Mouse (Mus musculus) brown adipose tissue, adult 24 weeks (tissue): ENCODE results near the gene Lrrc36. TPM values are rescaled to one million over a fixed set of nuclear protein-coding genes. Genes with fewer than 3 reads are reported as not detected.

Source experiments
- H3K27ac ChIP-seq: fragments of 200-500 bp; replicated peaks from 2 replicates; pipeline ENCODE4 v1.5.1; 2012; ENCODE audit warnings: low read depth, mild to moderate bottlenecking, low read length
- H3K4me1 ChIP-seq: fragments of 200-500 bp; 2 replicates; pipeline ENCODE4 v1.6.1; 2012; ENCODE audit warnings: low read length, mixed read lengths; ENCODE audit not compliant: control insufficient read depth, insufficient read depth, insufficient read length
- H3K4me3 ChIP-seq: fragments of 200-500 bp; 2 replicates; pipeline ENCODE4 v1.5.1; 2012; ENCODE audit warnings: low read depth, mild to moderate bottlenecking, low read length, moderate library complexity; ENCODE audit not compliant: insufficient read depth
- polyA plus RNA-seq: library from polyadenylated mRNA; stranded (reverse); fragments of >200 nt; gene quantifications from 2 replicates; pipeline ENCODE4 v1.2.4, GENCODE M21; 2012; ENCODE audit not compliant: missing spikeins, insufficient read depth, insufficient read length

Gene Lrrc36
- polyA plus RNA-seq, 1 experiment = 1.0 TPM

DNA sequence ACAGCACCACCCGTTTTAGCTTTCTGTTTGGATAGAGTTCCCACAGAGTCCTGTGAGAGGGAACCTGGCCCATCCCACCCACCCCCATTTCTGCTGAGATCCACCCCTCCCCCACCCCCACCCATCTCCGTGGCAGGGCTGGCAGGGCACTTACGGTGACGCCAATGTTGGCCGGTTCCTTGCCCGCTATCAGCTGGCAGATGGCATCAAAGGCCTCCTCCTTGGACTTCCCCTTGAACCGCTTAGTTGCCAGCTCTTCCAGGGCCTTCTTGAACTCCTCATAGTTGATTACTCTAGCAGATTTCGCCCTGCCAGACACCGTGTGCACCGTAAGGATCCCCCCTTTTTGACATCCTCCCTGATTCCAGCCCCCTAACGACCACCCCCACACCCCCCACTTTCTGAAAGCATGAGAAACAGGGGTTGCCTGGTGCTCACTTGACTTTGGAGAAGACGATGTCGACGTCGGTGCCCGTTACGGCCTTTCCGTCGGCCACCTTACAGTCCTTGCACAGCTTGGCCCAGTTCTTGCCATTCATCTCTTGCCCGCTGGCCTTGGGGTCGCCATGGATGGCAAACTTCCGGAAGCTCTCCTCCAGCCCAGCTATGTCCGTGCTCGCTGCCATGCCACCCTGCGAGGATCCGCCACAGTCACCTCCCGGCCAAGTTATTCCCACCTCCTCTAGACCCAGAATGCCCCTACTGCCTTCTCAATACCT, 54.8 kb downstream of the Lrrc36 start:
- H3K27ac ChIP-seq = no peak overlapping the region

DNA sequence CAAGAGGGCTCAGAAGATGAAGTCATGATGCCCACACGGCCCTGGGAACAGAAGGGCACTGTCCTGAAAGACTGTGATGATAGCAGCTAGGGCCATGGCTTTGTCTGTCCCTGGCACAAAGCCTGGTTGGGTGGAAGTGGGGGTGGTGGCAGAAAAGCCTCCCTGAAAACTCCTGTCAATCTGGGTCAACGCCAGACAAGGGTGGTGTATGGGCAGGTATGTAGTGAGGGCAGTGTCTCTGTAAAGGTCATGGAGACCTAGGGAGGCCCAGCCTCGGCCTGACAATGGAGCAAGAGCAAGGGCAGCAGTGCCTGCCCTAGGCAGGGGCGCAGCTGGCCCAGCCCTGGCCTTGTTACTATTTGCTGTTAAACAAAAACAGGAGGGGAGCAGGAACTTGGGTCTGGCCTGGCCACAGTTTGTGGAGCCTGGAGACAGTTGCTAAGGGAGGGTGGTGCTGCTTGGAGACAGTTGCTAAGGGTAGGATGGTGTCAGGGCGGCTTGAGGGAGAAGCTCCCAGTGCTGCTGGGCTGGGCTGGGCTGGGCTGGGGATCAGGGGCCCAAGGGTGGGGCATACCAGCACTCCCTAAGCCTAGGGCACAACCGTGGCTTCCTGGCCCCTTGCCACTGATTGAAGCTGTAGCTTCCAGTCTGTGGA, 55.8 kb downstream of the Lrrc36 start:
- Histone ChIP-seq H3K4me3 (peak overlapping the region; percentile 59), H3K4me1 (peaks cover 19% of the 10 kb centered on the region), H3K27ac (no peak overlapping the region)

More for the DNA sequence above, 54.8 kb downstream of the Lrrc36 start:
- H3K4me1 ChIP-seq = peaks cover 11% of the 10 kb centered on the region
- no peak overlapping the region for H3K4me3 ChIP-seq

DNA sequence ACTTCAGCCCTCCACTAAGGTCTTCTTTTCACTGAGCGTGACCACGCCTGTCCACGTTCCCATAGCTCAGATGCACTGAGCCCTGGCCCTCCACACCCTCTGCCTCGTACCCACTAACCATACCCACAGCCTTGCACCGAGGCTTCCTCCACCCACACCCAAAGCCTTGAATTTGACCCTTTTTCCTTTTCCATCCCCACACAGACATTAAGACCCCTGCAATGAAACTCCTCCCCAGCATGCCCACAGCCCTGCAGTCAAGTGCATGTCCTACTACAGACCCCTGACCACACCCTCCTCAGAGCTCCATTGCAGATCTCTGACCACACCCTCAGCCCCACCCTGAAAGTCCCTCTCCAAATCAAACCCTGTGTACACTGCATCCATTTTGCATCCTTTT, 56.4 kb downstream of the Lrrc36 start:
- Histone ChIP-seq H3K4me3 (peak overlapping the region; percentile 59), H3K27ac (no peak overlapping the region), H3K4me1 (peaks cover 22% of the 10 kb centered on the region)

DNA sequence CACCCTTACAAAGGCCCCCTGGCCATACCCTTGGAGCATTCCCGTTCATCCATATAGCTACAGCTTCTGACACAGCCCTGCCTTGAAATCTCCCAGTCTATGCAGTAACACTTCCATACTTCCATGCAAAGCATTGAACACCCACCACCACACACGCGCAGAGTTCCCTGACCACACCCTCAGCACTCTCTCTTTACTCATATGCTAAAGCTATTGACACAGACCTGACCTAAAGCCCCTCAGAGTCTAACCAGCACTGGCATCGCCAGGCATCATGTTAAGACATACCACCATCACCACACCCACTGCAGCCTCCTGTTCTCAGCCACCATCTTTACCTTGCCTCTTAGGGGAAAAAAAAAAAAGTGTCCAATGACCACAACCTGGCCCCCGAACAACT, 56.9 kb downstream of the Lrrc36 start:
- peaks cover 26% of the 10 kb centered on the region for H3K4me1 ChIP-seq
- H3K27ac ChIP-seq = no peak overlapping the region
- peak overlapping the region; percentile 59 for H3K4me3 ChIP-seq

DNA sequence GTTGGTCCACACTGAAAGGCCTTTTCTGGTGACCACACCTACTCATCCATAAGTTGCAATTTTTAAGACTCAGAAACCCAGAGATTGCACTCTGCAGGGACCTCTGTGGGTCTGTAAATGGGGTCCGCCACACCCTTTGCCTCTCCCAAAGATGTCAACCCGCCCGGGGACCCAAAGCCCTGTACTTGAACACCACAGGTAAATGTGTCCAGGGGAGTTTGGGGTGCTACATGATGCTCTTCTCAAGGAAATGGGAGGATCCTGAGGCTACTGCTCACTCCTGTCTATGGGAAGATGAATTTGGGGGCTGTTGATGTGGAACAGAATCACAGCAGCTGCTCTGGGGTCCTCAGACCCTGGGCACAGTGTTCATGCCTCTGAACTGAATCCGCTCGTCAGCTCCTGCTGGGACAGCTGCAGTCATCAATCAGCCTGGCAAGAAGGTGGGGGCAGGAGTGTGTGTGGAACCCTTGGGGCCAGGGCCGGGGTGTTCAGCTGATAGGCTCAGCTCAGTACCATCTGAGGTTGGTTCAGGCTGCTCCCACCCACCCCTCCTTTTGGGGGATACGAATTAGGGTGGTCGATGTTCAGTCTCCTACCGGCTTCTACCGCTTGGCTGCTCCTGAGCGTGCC, 57.4 kb downstream of the Lrrc36 start:
- H3K4me1 ChIP-seq = peaks cover 27% of the 10 kb centered on the region
- peak overlapping the region; percentile 27; the same call in 1 of the 2 replicates for H3K27ac ChIP-seq
- H3K4me3 ChIP-seq = peak overlapping the region; percentile 59

DNA sequence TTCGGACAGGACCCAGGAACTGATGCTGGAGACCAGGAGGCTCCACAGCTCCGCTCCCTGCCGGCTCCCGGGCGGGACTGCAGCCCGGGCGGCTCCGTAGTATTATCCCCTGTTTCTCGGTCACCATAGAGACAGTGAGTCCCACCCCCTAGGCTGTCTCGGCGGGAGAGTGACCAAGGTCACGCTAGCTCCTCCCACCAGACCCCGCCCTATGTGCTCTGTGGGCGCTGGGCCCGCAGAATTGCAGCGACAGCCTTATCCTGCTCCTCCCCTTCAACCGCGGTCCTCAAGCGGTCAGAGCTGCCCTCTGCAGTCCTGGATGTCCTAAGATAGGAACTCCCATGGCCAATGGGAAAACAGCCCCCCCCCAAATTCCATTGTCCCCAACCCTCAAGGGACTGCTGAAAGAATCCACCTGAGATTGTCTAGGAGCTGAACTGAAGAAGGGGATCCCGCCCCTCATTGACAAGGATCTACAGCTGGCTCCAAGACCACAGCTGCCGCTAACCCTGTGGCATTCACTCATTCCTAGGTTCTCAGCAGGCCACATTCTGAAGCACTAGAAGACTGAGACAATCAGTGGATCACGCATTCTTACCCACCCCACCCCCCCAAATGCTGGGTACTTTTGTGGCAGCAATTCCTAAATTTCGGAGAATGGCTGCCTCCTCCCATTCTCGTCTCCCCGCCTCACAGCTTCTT, 58.1 kb downstream of the Lrrc36 start, which contains the start of gene Tppp3:
Gene Tppp3 (minus strand): TSS at position 213 of the 702 bp plus-strand sequence.
- peaks cover 27% of the 10 kb centered on the region for H3K4me1 ChIP-seq
- H3K27ac ChIP-seq = peak within 1 kb of the TSS; percentile 27; the same call in 1 of the 2 replicates
- H3K4me3 ChIP-seq = peak within 1 kb of the TSS; percentile 59

DNA sequence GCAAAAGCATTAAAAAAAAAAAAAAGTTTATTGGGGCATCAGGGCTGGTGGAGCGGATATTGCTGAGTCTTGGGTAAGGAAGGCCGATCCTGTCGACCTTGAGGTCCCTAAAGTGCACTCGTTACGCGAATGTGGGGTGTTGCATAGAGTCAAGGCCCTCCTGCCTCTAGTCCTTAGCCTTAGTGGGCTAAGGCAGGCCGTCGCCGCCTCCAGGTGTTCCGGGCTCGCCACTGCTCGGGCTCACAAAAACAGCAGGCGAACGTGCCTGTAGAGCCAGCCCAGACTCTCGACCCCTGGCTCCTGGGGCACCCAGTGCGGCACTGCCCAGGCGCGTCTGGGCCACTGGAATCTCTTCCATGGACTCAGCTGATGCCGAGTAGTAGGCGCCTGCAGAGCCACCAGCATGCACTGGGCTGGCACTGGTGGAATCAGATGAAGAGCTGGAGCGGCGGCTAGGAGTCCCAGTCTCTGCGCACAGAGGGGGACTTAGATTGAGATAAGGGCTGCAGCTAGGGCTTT, 59.1 kb downstream of the Lrrc36 start:
- H3K4me1 ChIP-seq = peaks cover 27% of the 10 kb centered on the region
- no peak overlapping the region for H3K4me3 ChIP-seq
- H3K27ac ChIP-seq = no peak overlapping the region

DNA sequence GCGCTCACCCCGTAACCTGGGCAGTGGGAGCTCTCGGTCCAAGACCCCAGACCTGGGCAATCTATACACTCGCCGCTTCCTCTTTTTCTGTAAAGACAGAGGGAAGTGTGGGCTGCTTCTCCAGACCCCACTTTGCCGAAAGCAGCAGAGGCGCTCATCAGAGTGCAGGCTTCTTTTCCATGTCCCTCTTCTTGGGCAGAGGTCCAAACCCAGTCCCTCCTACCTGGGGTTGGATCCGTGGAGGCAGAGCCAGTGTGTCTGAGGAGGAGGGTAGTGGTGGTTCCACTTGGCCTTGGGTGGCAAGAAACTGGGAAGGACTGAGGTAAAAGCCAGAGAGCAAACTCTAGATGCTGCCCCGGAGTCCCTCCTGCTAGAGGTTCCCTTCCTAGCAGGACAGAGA, 59.6 kb downstream of the Lrrc36 start:
- Histone ChIP-seq H3K4me3 (no peak overlapping the region), H3K27ac (no peak overlapping the region), H3K4me1 (peaks cover 27% of the 10 kb centered on the region)

DNA sequence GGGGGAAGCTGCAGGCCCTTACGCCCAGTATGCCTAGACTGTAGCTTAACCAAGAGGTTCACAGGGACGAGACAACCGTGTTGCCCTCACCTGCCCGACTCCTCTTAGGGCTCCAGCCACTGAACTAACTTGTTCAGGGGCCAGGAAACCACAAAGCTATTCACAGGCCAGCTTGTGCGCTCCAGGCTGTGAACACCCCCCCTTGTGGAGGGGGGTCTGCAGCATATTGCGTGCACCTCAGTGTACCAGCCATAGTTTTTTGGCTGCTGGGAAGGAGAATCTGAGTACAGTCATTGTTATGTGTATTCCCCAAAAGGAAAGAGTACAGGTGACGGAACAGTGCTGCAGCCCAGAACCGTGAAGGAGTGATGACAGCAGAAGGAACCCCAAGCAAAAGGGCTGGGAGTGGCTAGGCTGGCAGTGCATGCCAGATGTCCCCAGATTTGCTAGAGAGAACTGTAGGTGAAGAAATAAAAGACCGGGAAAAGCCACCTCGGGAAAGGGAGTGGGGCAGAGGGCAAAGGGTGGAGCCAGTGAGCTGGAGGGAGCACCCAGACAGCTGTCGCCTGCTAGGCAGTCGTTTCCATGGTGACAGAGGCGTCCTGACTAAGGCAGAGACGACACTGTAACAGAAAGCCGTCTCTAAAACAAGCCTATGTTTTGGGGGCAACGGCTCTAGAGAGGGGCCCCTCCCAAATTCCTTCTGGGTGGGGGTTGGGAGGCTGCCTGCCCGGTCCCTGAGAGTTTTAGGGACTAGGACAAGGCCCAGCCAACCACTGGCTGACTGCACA, 60.6 kb downstream of the Lrrc36 start:
- Histone ChIP-seq H3K4me1 (peaks cover 27% of the 10 kb centered on the region), H3K4me3 (no peak overlapping the region), H3K27ac (peak overlapping the region; percentile 61)

DNA sequence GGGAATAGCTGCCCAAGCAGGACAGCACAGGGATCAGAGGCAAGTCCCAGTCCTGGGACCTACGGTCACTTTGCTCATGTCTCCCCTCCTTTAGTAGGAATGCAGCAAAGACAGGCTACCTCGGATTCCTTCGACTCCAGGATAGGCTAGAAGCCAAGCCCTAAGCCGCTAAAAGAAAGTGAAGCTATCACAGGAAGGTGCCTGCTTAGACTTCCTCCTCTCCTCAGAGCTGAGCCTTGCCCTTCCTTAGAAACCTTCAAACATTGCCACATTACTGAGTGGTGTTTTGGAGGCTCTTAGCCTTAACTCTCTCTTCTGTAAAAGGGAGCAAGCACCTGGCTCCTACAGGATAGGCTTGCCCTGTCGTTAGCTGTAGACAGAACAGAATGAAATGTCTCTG, 61.3 kb downstream of the Lrrc36 start:
- Histone ChIP-seq H3K4me1 (peaks cover 23% of the 10 kb centered on the region), H3K27ac (peak overlapping the region; percentile 61), H3K4me3 (no peak overlapping the region)

DNA sequence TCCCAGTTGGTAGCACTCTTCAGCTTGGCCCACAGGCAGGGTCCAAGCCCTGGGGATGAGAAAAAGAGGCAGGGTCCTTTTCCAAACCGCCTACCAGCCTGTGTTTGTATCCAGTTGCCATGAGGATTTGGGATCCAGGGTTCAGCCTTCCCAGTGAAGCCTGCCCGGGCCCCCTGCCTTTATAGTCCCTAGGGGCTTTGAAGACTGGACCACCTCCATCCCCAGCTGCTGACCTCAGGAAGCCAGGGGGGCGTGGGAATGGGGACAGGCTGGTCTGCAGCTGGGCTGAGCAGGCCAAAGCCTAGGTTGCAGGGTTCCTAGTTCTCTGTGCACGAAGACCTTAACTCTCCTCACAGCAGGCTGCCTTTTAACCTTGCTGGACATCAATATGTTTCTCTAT, 61.9 kb downstream of the Lrrc36 start:
- Histone ChIP-seq H3K27ac (peak overlapping the region; percentile 61), H3K4me3 (no peak overlapping the region), H3K4me1 (peaks cover 18% of the 10 kb centered on the region)

DNA sequence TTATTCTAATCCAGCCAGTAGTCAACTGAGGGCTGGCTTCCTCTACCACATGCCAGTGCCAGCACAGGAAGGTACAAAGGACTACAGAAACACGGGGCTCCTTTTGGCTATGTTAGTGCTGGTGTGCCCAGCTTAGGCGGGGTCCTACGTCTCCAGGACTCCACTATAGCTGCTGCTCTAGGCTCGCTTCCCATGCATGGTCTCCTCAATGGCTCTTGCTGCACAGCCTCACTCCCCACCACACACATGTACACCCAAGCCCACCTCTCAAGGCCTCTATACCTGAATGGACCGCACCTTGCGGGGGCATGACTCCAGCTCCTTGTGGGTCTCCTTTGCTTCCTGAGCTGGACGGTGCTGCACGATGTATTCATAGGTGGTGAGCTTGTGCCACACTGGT, 62.4 kb downstream of the Lrrc36 start:
- no peak overlapping the region for H3K4me3 ChIP-seq
- no peak overlapping the region for H3K27ac ChIP-seq
- peaks cover 18% of the 10 kb centered on the region for H3K4me1 ChIP-seq

DNA sequence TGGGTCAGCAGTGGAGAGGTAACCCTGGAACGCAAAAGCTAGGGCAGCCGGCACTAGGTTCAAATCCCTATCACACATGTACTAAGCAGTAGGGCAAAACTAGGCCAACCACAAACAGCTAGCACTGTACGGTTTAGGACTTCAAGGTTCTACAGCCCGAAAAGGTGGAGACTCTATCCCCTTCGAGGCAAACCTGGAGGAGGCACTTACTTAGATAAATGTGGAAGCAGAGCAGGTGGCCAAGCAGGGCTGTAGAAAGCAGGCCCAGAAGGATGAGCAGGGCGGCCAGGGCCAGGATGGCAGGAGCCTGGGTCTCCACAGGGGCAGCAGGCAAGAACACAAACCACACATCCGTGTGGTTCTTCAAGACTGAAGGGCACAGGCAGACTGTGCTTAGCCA, 62.8 kb downstream of the Lrrc36 start:
- Histone ChIP-seq H3K27ac (no peak overlapping the region), H3K4me1 (peaks cover 18% of the 10 kb centered on the region), H3K4me3 (no peak overlapping the region)

DNA sequence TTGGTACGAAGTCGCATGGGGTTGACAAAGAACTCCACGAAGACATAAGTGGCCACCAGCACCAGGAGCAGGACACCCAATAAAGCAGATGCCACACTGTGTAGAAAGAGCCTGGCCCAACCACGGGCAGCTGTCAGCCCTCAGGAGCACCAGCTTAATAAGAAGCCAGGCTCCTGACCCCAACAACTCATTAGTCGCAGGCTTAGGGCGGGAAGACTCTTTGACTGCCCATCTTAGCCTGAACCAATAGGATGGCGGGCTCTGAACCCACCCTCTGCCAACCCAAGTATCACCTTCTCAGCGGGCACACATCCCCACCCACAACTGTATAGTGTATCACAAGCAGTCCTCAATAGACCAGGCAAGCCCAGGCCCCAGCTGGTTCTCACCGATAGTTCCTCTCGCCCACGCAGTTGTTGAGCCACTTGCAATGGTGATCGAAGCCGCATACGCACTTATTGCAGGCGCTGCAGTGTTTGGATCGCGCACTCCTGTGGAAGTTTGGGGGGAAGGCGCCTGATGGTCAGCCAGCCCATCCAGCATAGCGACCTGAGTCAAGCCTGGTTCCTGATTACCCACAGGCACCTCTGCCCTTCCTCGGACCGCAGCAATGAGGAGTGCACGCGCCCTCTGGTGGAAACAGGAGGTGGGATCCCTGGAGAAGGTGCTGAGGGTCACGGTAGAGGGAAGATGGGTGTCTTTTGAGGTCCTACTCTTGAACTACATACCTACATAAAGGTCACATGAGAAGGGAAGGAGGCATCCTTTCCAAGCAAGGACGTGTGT, 63.5 kb downstream of the Lrrc36 start:
- H3K4me1 ChIP-seq = peaks cover 18% of the 10 kb centered on the region
- H3K27ac ChIP-seq = no peak overlapping the region
- H3K4me3 ChIP-seq = no peak overlapping the region
